Mouse (Mus musculus): ENCODE measurements around the gene Med4. TPM values are rescaled to one million over a fixed set of nuclear protein-coding genes. Genes with fewer than 3 reads are reported as not detected.

Gene Med4
- total and polyA plus RNA-seq, 2 experiments: 6.1 to 11.2 TPM

DNA sequence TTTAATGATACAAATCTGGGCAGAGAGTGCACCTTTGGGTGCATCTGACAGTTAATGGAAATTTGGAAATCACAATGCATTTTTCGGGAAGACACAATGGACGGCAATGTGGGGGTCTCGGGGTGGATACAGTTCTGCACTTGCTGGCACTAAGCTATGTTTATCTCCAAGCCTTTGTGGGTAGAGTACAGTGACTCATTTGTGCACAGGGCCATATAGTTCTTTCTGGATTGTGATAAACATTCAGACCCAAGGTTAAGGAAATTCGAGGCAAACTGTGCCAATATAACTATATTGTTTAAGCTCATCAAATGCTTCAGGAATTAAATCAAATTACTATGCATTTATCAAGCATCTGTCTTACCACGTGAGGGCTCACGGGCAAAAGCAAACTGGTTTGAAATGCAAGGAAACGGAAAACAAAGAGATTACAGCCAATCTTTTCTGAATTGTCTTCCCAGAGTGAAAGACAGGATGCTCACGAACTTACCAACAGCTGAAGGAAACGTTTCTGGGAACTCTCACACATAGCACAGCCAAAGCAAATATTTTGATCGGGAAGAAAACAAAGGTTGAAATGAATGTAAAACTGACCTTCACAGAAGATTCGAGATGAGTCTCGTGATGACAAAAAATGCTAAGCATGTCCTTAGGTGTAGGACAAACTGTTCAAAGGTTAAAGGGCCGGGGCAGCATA is 6.4 kb upstream of the Med4 start:
- H3K4me1 ChIP-seq (ENCODE audit: control insufficient read depth, insufficient read depth, low read length): 0 out of 2 replicates have a peak, but pooled peaks cover 3% of the 10 kb centered on the region
- H3K4me3 ChIP-seq (ENCODE audit: insufficient read depth, low read depth, low read length): no peak overlapping the region
- 50% methylated on average over 13 of the region's 13 CpGs for WGBS
- H3K9ac ChIP-seq (ENCODE audit: low read depth, low read length): no peak overlapping the region
- H3K27me3 ChIP-seq (ENCODE audit: control insufficient read depth, insufficient read depth, low read length): no peaks in the 10 kb centered on the region
- peak overlapping the region; percentile 67 for H3K27ac ChIP-seq (replicated peaks; ENCODE audit: insufficient read depth, low read depth, low read length)
- H3K79me2 ChIP-seq (ENCODE audit: control insufficient read depth, insufficient read depth, low read length): no peaks in the 10 kb centered on the region
- TF ChIP-seq CTCF (IDR thresholded peaks at IDR 0.05; ENCODE audit: low read depth, low read length) (no peak), POLR2A (IDR thresholded peaks at IDR 0.05; ENCODE audit: extremely low read depth, insufficient read depth, low read length) (no peak)
- DNase-seq (ENCODE audit: extremely low read depth, low read depth, low spot score): peak; percentile 21
- H3K36me3 ChIP-seq (ENCODE audit: control insufficient read depth, insufficient read depth, low read length): no peaks in the 10 kb centered on the region

GRCm38 (mm10) chr14:73506283-73506682 is 3.5 kb upstream of the Med4 start:
- DNase-seq (ENCODE audit: extremely low read depth, low read depth, low spot score): no peak
- H3K4me1 ChIP-seq (ENCODE audit: control insufficient read depth, insufficient read depth, low read length): peaks cover 9% of the 10 kb centered on the region
- no peaks in the 10 kb centered on the region for H3K36me3 ChIP-seq (ENCODE audit: control insufficient read depth, insufficient read depth, low read length)
- WGBS: 67% methylated on average over 8 of the region's 8 CpGs
- H3K79me2 ChIP-seq (ENCODE audit: control insufficient read depth, insufficient read depth, low read length): peaks cover 10% of the 10 kb centered on the region
- TF ChIP-seq CTCF (IDR thresholded peaks at IDR 0.05; ENCODE audit: low read depth, low read length) (no peak), POLR2A (IDR thresholded peaks at IDR 0.05; ENCODE audit: extremely low read depth, insufficient read depth, low read length) (no peak)
- peak overlapping the region; percentile 29 for H3K27ac ChIP-seq (replicated peaks; ENCODE audit: insufficient read depth, low read depth, low read length)
- no peak overlapping the region for H3K9ac ChIP-seq (ENCODE audit: low read depth, low read length)
- no peaks in the 10 kb centered on the region for H3K27me3 ChIP-seq (ENCODE audit: control insufficient read depth, insufficient read depth, low read length)
- H3K4me3 ChIP-seq (ENCODE audit: insufficient read depth, low read depth, low read length): no peak overlapping the region

DNA sequence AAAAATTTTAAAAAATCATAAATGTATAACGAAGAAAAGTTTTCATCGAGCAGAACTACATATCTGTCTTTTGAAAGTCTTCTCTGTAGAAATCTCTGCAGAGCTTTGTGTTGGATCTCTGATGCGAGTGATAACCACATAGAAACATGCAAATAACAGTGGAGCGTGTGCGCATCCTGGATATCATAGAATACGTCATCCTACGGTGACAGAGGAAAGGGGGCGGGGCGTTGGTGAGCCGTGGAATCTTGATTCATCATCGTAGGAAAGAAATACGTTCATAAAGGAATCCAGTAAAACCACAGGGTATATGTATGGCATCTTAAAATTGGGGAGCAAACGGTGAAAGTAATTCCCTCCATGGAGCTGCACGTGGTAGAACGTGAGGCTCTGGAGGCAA is 2.6 kb upstream of the Med4 start:
- Histone ChIP-seq H3K9ac (ENCODE audit: low read depth, low read length) (no peak overlapping the region), H3K27me3 (ENCODE audit: control insufficient read depth, insufficient read depth, low read length) (no peaks in the 10 kb centered on the region), H3K4me3 (ENCODE audit: insufficient read depth, low read depth, low read length) (no peak overlapping the region), H3K4me1 (ENCODE audit: control insufficient read depth, insufficient read depth, low read length) (peaks cover 9% of the 10 kb centered on the region), H3K79me2 (ENCODE audit: control insufficient read depth, insufficient read depth, low read length) (peaks cover 13% of the 10 kb centered on the region), H3K27ac (replicated peaks; ENCODE audit: insufficient read depth, low read depth, low read length) (0 out of 2 replicates have a peak overlapping the region, but pooled peaks have one; percentile 29), H3K36me3 (ENCODE audit: control insufficient read depth, insufficient read depth, low read length) (no peaks in the 10 kb centered on the region)
- TF ChIP-seq CTCF (IDR thresholded peaks at IDR 0.05; ENCODE audit: low read depth, low read length) (no peak), POLR2A (IDR thresholded peaks at IDR 0.05; ENCODE audit: extremely low read depth, insufficient read depth, low read length) (no peak)
- no peak for DNase-seq (ENCODE audit: extremely low read depth, low read depth, low spot score)
- 71% methylated on average over 15 of the region's 15 CpGs for WGBS

DNA sequence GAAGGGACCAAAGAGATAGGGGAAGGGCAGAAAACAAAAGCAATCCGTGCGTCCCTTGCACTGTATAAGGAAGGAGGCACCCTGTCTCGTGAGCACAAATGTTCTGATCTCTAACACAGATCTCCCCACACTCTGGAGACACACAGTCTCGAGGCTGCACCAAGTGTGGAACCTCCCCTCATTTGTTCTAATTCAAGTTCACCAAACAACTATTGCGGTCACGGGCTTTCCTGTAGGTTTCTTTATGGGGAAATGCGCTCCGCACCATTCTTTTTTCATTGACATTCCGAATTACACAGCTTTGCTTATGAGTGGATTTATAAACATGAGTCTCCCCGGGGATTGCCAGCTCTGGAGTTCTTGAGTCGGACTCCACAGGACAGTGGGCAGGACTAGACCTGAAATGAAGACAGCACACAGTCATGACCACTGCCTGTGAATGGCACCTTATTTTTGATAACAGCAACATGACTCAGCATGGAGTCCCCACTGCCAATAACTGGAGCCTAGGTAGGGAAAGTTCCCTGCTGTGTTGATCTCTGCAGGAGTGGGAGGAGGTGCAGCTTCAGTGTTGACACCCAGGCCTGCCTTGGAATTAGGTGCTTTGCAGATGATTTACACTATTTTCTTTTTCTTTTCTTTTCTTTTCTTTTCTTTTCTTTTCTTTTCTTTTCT is 2.0 kb upstream of the Med4 start:
- no peak for TF ChIP-seq CTCF (IDR thresholded peaks at IDR 0.05; ENCODE audit: low read depth, low read length)
- no peak for TF ChIP-seq POLR2A (IDR thresholded peaks at IDR 0.05; ENCODE audit: extremely low read depth, insufficient read depth, low read length)
- WGBS: 62% methylated on average over 11 of the region's 11 CpGs
- H3K27me3 ChIP-seq (ENCODE audit: control insufficient read depth, insufficient read depth, low read length): no peaks in the 10 kb centered on the region
- peaks cover 14% of the 10 kb centered on the region for H3K79me2 ChIP-seq (ENCODE audit: control insufficient read depth, insufficient read depth, low read length)
- H3K4me3 ChIP-seq (ENCODE audit: insufficient read depth, low read depth, low read length): no peak overlapping the region
- no peak for DNase-seq (ENCODE audit: extremely low read depth, low read depth, low spot score)
- peaks cover 9% of the 10 kb centered on the region for H3K4me1 ChIP-seq (ENCODE audit: control insufficient read depth, insufficient read depth, low read length)
- H3K27ac ChIP-seq (replicated peaks; ENCODE audit: insufficient read depth, low read depth, low read length): peak overlapping the region; percentile 78
- no peak overlapping the region for H3K9ac ChIP-seq (ENCODE audit: low read depth, low read length)
- H3K36me3 ChIP-seq (ENCODE audit: control insufficient read depth, insufficient read depth, low read length): no peaks in the 10 kb centered on the region

- DNase-seq (ENCODE audit: extremely low read depth, low read depth, low spot score): no peak
- no peaks in the 10 kb centered on the region for H3K27me3 ChIP-seq (ENCODE audit: control insufficient read depth, insufficient read depth, low read length)
- no peaks in the 10 kb centered on the region for H3K36me3 ChIP-seq (ENCODE audit: control insufficient read depth, insufficient read depth, low read length)
- WGBS: 82% methylated on average over 6 of the region's 6 CpGs
- H3K4me3 ChIP-seq (ENCODE audit: insufficient read depth, low read depth, low read length): no peak overlapping the region
- H3K79me2 ChIP-seq (ENCODE audit: control insufficient read depth, insufficient read depth, low read length): peaks cover 14% of the 10 kb centered on the region
- peaks cover 8% of the 10 kb centered on the region for H3K4me1 ChIP-seq (ENCODE audit: control insufficient read depth, insufficient read depth, low read length)
- no peak for TF ChIP-seq POLR2A (IDR thresholded peaks at IDR 0.05; ENCODE audit: extremely low read depth, insufficient read depth, low read length)
- TF ChIP-seq CTCF (IDR thresholded peaks at IDR 0.05; ENCODE audit: low read depth, low read length): no peak
- H3K9ac ChIP-seq (ENCODE audit: low read depth, low read length): no peak overlapping the region
- no peak overlapping the region for H3K27ac ChIP-seq (replicated peaks; ENCODE audit: insufficient read depth, low read depth, low read length)
Measured at GRCm38 (mm10) chr14:73508630-73509395, 1.0 kb upstream of the Med4 start.
